Mouse (Mus musculus) heart, embryonic 10.5 days (tissue): Measurements from ENCODE around the gene Gimap8. TPM values are rescaled to one million over a fixed set of nuclear protein-coding genes. Genes with fewer than 3 reads are reported as not detected.
"Not testable (repeated sequence)": the region's sequence is repeated elsewhere in the genome, so short reads cannot be mapped to it uniquely, and the experiment has no call there.

ENCODE experiments used
- DNase-seq: peaks from one replicate; pipeline ENCODE4 v3.0.0-alpha.2; 2017; ENCODE audit warnings: low spot score
- H3K27ac ChIP-seq: fragments of 300-500 bp; sonication (generic); 2 replicates; pipeline ENCODE4 v1.5.1; 2016; ENCODE audit warnings: mild to moderate bottlenecking
- H3K27me3 ChIP-seq: fragments of 300-500 bp; sonication (generic); 2 replicates; pipeline ENCODE4 v1.6.1; 2016; ENCODE audit warnings: mild to moderate bottlenecking; ENCODE audit not compliant: poor library complexity, insufficient read depth, severe bottlenecking
- H3K36me3 ChIP-seq: fragments of 300-500 bp; sonication (generic); 2 replicates; pipeline ENCODE4 v1.6.1; 2016; ENCODE audit warnings: mild to moderate bottlenecking, moderate library complexity
- H3K4me1 ChIP-seq: fragments of 300-500 bp; sonication (generic); 2 replicates; pipeline ENCODE4 v1.6.1; 2016; ENCODE audit warnings: mild to moderate bottlenecking
- H3K4me3 ChIP-seq: fragments of 300-500 bp; sonication (generic); 2 replicates; pipeline ENCODE4 v1.5.1; 2016; ENCODE audit warnings: mild to moderate bottlenecking, moderate library complexity
- H3K9me3 ChIP-seq: fragments of 300-500 bp; sonication (generic); 2 replicates; pipeline ENCODE4 v1.6.1; 2016; ENCODE audit warnings: mild to moderate bottlenecking, moderate library complexity
- WGBS: fragments of 180-500 bp; shearing (Covaris S2); methylation state at CpG from one replicate; pipeline ENCODE4 v1.1.7; 2016; 5-methylcytosine and 5-hydroxymethylcytosine counted together
- polyA plus RNA-seq: library from polyadenylated mRNA; unstranded; fragments of >200 nt; fragmentation: Nextera tagmentation; extraction: Ambion mirVana; gene quantifications from 2 replicates; pipeline ENCODE4 v1.2.1, GENCODE M21; 2016

Gene Gimap8
- polyA plus RNA-seq = 0.70 and 0.87 TPM in 2 replicates

GRCm38 (mm10) chr6:48646995-48647394 is at the start of gene Gimap8:
Gene Gimap8 (plus strand): TSS chr6:48647234.
- H3K27ac ChIP-seq = peak within 1 kb of the TSS; percentile 17; the same call in 1 of the 2 replicates
- H3K36me3 ChIP-seq = no peaks in the 10 kb centered on the region
- H3K27me3 ChIP-seq = no peaks in the 10 kb centered on the region
- DNase-seq = peak; percentile 75
- H3K4me1 ChIP-seq = no peaks in the 10 kb centered on the region
- H3K4me3 ChIP-seq = no peak within 1 kb of the TSS
- H3K9me3 ChIP-seq = no peaks in the 10 kb centered on the region
- WGBS = 43% methylated on average over 3 of the region's 3 CpGs

DNA sequence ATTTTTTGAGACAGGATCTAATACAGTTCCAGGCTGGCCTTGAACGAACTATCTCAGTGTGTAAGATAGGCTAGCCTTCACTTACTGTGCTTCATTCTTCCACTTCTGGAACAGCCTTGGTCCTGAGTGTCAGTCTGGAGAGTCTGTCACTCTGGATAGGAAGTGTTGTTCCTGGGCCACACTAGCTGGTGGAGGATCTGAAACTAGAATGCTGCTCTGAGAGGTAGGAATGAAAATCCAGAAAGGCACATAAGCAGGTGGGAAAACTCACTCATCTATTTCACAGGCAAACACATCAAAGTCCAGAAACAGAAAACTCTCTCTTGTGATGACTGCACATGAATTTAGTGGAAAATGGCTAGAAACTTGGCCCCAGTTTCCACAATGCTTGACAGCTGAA is 46.4 kb upstream of the Gimap8 start:
- 93% methylated on average over 1 of the region's 1 CpGs for WGBS
- Histone ChIP-seq H3K9me3 (peaks cover 22% of the 10 kb centered on the region), H3K4me3 (no peak overlapping the region), H3K36me3 (peaks cover 49% of the 10 kb centered on the region), H3K4me1 (peaks cover 22% of the 10 kb centered on the region; the same call in 1 of the 2 replicates), H3K27me3 (no peaks in the 10 kb centered on the region), H3K27ac (no peak overlapping the region)
- DNase-seq = no peak

DNA sequence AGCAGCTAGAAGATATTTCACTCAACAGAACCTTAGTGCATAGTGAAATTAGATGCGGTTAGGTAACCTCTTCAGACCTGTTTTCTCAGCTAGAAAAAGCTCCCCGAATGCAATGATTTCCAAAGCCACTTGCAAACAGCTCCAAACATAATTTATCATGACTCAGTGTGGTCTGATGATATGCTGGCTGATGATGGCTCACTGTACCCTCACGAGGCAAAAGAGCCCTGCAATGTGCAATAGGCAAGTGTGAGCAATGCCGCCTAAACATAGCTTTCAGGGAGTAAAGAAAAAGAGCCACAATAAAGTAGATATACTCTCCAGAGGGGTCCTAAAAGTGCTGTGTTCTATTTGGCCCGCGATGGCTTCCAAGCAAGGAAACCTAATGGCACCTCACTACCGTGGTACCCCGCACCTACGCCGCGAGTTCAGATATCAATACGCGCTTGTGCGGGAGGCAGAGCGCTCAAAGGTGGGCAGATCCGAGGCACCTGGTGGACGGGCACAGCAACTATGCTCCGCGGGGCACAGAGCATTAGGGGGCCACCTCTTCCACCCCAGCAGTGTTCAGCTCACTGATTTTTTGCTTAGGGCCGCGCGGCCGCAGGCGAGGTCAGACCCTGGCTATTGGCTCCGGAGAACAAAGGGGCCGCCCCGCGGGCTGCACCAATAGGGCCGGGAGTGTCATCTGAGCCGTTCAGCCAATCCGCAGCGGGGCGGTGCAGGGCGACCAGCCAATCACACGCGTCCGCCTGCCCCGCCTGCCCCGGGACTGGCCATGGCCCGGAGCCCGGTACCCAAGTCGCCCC is 45.6 kb upstream of the Gimap8 start, which contains the start of gene Zfp775:
Zfp775 (plus strand) TSS at position 793 of the 809 bp plus-strand sequence.
- DNase-seq = peak; percentile 98
- H3K36me3 ChIP-seq = peaks cover 41% of the 10 kb centered on the region
- peaks cover 20% of the 10 kb centered on the region; the same call in 1 of the 2 replicates for H3K4me1 ChIP-seq
- 5% methylated on average over 42 of the region's 42 CpGs for WGBS
- peaks cover 16% of the 10 kb centered on the region for H3K9me3 ChIP-seq
- H3K27ac ChIP-seq = peak within 1 kb of the TSS; percentile 94
- H3K27me3 ChIP-seq = no peaks in the 10 kb centered on the region
- H3K4me3 ChIP-seq = peak within 1 kb of the TSS; percentile 84

DNA sequence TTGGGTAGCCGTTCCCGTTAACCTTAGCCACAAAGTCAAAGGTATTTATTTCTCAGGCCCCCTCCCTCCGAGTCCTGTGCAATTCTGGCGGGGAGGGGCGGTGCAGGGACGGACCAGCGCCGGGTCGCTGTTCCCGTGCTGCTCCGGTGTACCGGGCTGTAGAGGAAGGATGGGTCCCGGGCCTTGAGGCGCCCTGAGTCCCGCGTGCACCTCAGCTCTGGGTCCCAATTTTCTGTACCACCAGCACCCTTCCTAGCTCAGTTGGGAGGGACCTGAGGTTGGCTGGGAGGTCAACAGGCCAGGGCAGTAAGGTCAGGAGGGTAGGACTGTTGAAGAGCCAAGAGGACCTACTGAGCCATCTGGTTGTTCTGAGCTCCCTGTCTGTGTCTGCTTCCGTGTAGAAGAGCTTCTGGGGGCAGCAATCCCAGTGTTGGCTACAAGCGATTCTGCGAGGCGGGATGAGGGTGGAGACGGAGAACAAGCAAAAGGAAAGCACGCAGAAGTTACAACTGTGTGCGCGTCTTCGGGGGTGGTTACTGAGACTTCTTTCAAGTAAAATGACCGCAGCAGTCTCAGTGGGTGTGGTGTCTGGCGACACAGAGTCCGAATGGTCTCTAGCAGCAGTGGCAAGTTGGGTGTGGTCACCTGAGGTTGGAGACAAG is 44.8 kb upstream of the Gimap8 start:
- DNase-seq = peak; percentile 85
- no peaks in the 10 kb centered on the region for H3K27me3 ChIP-seq
- 3% methylated on average over 28 of the region's 28 CpGs for WGBS
- peak overlapping the region; percentile 94 for H3K27ac ChIP-seq
- H3K36me3 ChIP-seq = peaks cover 33% of the 10 kb centered on the region
- peak overlapping the region; percentile 84 for H3K4me3 ChIP-seq
- peaks cover 18% of the 10 kb centered on the region; the same call in 1 of the 2 replicates for H3K4me1 ChIP-seq
- H3K9me3 ChIP-seq = peaks cover 8% of the 10 kb centered on the region

DNA sequence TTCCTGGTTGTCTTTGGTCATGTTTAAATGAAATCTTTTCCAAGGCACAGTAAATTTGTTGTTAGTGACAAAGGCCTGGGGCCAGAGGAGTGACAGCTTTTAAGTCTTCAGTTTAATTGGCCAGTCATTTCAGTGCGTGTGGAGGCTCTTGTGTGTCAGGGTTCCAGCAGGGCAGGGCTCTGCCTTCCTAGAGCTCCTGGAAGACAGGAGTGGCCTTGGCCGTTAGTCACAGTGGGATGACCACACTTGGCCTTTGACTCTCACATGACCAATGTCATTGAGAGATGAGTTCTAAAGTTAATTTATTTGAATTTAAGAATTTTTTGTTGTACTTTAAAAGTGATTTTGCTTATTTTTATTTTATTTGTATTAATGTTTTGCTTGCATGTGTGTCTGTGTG is 38.9 kb upstream of the Gimap8 start:
- DNase-seq = no peak
- Histone ChIP-seq H3K4me3 (no peak overlapping the region), H3K27ac (no peak overlapping the region), H3K27me3 (no peaks in the 10 kb centered on the region), H3K4me1 (peaks cover 14% of the 10 kb centered on the region; the same call in 1 of the 2 replicates), H3K9me3 (no peaks in the 10 kb centered on the region), H3K36me3 (peaks cover 5% of the 10 kb centered on the region; the same call in 1 of the 2 replicates)
- WGBS = 77% methylated on average over 2 of the region's 2 CpGs

- peaks cover 17% of the 10 kb centered on the region; the same call in 1 of the 2 replicates for H3K4me1 ChIP-seq
- 51% methylated on average over 7 of the region's 7 CpGs for WGBS
- DNase-seq = no peak
Observed at GRCm38 (mm10) chr6:48609512-48609911, 37.5 kb upstream of the Gimap8 start.

DNA sequence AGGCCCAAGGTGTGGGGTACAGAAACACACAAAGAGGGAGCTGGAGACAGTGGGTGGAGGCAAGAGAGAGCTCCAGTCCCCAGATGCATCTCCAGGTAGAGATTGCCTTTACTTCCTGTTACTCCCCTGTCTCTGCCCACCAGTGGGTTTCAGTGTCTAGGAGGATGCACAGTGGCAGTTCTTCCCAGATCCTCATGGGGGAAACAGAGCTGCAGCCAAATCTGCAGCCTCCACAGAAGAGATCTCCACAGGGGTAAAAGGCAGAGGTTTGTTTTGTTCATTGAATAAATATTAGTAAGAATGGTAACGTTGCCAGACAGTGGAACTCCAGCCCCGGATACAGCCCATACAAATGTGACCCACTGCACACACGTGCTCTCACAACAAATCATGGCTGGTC is 36.4 kb upstream of the Gimap8 start:
- H3K4me1 ChIP-seq = peaks cover 17% of the 10 kb centered on the region; the same call in 1 of the 2 replicates
- no peaks in the 10 kb centered on the region for H3K9me3 ChIP-seq
- H3K4me3 ChIP-seq = no peak overlapping the region
- no peak overlapping the region for H3K27ac ChIP-seq
- WGBS = 85% methylated on average over 3 of the region's 3 CpGs
- no peaks in the 10 kb centered on the region for H3K27me3 ChIP-seq
- H3K36me3 ChIP-seq = peaks cover 19% of the 10 kb centered on the region
- DNase-seq = no peak

More at GRCm38 (mm10) chr6:48609512-48609911, 37.5 kb upstream of the Gimap8 start:
- no peak overlapping the region for H3K4me3 ChIP-seq
- no peaks in the 10 kb centered on the region for H3K9me3 ChIP-seq
- 0 out of 2 replicates have a peak overlapping the region, but pooled peaks have one; percentile 13 for H3K27ac ChIP-seq
- H3K27me3 ChIP-seq = no peaks in the 10 kb centered on the region
- peaks cover 18% of the 10 kb centered on the region for H3K36me3 ChIP-seq

DNA sequence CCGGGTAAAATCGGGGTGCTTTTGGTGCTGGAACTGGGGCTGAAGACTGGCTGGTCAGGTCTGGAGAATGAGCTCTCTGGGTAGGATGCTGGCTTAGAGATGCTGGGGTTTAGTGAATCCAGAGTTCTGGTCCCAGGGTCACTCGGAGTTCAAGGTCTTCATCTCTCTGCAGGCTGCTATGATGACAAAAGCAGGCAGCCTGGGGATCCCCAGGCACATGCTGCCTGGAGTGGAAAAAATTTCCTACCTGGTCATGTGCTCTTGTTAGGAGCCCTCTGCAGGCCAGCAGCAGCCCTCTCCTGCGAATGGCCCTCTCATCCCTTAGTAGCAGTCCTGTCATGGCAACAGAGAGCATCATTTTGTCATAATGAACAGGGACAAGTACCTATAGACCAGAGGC is 33.6 kb upstream of the Gimap8 start:
- DNase-seq = no peak
- H3K36me3 ChIP-seq = peaks cover 26% of the 10 kb centered on the region
- peaks cover 17% of the 10 kb centered on the region; the same call in 1 of the 2 replicates for H3K4me1 ChIP-seq
- WGBS = 75% methylated on average over 4 of the region's 4 CpGs
- H3K27me3 ChIP-seq = no peaks in the 10 kb centered on the region
- H3K27ac ChIP-seq = no peak overlapping the region
- H3K4me3 ChIP-seq = no peak overlapping the region
- no peaks in the 10 kb centered on the region for H3K9me3 ChIP-seq

GRCm38 (mm10) chr6:48614756-48615155 is 32.3 kb upstream of the Gimap8 start:
- Histone ChIP-seq H3K4me1 (peaks cover 6% of the 10 kb centered on the region; the same call in 1 of the 2 replicates), H3K4me3 (no peak overlapping the region), H3K36me3 (peaks cover 35% of the 10 kb centered on the region), H3K9me3 (no peaks in the 10 kb centered on the region), H3K27me3 (no peaks in the 10 kb centered on the region), H3K27ac (no peak overlapping the region)
- no peak for DNase-seq
- 79% methylated on average over 5 of the region's 5 CpGs for WGBS

GRCm38 (mm10) chr6:48620031-48620430 is 27.0 kb upstream of the Gimap8 start:
- no peak for DNase-seq
- Histone ChIP-seq H3K36me3 (peaks cover 39% of the 10 kb centered on the region), H3K9me3 (no peaks in the 10 kb centered on the region), H3K4me1 (no peaks in the 10 kb centered on the region), H3K4me3 (no peak overlapping the region), H3K27me3 (peaks cover 5% of the 10 kb centered on the region; the same call in 1 of the 2 replicates), H3K27ac (no peak overlapping the region)
- 86% methylated on average over 30 of the region's 30 CpGs for WGBS

GRCm38 (mm10) chr6:48622186-48622843 is 24.7 kb upstream of the Gimap8 start:
- WGBS = 89% methylated on average over 8 of the region's 8 CpGs
- DNase-seq, H3K9me3 ChIP-seq, H3K4me1 ChIP-seq, H3K4me3 ChIP-seq, H3K27ac ChIP-seq: not testable (repeated sequence)
- Histone ChIP-seq H3K36me3 (peaks cover 36% of the 10 kb centered on the region), H3K27me3 (peaks cover 17% of the 10 kb centered on the region)

GRCm38 (mm10) chr6:48623460-48623859 is 23.6 kb upstream of the Gimap8 start:
- Histone ChIP-seq H3K27me3 (peaks cover 28% of the 10 kb centered on the region), H3K9me3 (no peaks in the 10 kb centered on the region), H3K36me3 (peaks cover 32% of the 10 kb centered on the region), H3K4me3 (no peak overlapping the region), H3K4me1 (peaks cover 12% of the 10 kb centered on the region), H3K27ac (no peak overlapping the region)
- 41% methylated on average over 1 of the region's 1 CpGs for WGBS
- DNase-seq = no peak
